Mouse (Mus musculus) brain, embryonic 18.5 days (tissue): ENCODE results near the gene Mab21l3.

Experiments
- DNase-seq: peaks from one replicate; pipeline ENCODE4 v3.0.0-alpha.2; 2012; ENCODE audit warnings: low read depth, low spot score

Gene Mab21l3

DNA sequence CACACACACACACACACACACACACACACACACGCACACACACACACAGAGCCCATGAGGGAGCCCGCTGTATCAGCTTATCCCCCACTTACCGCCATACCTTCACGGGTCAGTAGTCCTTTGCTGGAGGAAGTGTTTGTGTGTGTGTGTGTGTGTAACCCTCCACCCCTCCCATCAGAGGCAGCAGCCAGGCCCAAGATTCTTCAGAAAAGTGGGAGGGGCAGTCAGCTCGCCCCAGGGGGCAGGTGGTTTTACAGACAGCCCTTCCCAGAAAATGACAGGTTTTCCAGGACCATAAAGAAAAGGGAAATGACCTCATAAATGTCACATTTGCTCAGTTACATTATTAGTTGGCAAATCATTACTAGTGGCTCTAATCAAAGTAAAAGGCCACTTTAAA, at the start of gene Mab21l3:
TSS of gene Mab21l3 (minus strand) at position 144 of the 400 bp plus-strand sequence.
- no peak for DNase-seq

GRCm38 (mm10) chr3:101897377-101897974, 48.7 kb upstream of the Mab21l3 start:
- DNase-seq: no peak

- DNase-seq: peak; percentile 67
Observed at GRCm38 (mm10) chr3:101896893-101897292, 48.1 kb upstream of the Mab21l3 start.

DNA sequence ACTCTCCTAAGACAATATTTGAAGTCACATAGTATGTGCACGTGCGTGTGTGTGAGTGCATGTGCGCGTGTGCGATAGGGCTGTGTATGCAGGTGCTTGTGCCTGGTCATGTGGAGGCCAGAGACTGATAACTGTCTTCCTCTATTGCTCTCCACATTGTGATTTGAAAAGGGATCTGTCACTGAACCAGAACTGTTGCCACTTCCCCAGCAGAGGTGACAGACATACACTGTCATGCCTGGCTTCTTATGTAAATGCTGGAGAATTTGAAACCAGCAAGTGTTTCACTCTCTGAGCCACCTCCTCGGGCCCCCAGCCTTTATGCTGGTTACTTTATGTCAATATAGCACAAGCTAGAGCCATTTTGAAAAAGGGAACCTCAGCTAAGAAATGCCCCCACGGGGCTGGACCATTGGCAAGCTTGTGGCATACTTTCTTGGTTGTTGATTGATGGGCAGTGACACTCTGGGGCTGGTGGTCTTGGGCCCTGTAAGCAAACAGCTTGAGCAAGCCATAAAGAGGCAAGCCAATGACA, 46.7 kb upstream of the Mab21l3 start:
- no peak for DNase-seq

GRCm38 (mm10) chr3:101885591-101885990, 36.8 kb upstream of the Mab21l3 start:
- no peak for DNase-seq

- DNase-seq: no peak
Observed at GRCm38 (mm10) chr3:101885041-101885440, 36.3 kb upstream of the Mab21l3 start.

- DNase-seq: no peak
Observed at GRCm38 (mm10) chr3:101883902-101884301, 35.1 kb upstream of the Mab21l3 start.

DNA sequence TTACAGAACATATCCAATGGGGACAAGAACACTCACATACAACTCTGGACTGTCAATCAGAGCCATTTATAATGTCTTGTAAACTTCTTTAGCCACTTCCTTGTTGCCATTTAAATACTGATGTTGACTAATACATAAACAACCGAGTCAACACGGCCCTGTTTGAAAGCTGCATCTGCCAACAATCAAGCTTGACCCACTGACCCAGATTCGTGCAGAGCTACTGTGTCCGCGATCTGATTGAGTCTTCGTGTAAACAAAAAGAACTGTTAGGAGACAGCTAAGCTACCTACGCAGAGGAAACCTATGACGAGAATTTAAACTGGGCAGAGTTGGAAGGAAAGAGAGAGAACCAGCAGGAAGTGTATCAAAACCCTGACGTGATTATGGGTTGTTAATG, 33.0 kb upstream of the Mab21l3 start:
- DNase-seq: no peak

DNA sequence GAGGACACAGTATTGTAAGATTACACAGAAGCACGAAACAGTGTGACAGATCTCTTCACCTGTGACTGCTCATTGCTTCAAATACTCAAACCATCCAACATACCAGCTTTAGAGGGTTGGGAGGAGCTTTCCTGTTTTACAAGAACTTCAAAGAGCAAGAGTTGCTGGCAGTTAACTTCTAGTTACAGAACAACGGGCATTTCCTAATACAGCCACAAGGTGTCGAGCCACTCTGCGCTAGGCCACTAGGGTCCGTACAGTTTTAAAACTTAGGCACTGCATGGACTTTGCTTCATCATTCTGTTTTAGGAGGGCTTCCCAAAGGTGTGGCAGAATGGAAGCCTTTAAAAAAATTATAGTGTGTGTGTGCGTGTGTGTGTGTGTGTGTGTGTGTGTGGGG, 32.1 kb upstream of the Mab21l3 start:
- no peak for DNase-seq

- no peak for DNase-seq
Observed at GRCm38 (mm10) chr3:101878136-101878535, 29.4 kb upstream of the Mab21l3 start.

- DNase-seq: no peak
Observed at GRCm38 (mm10) chr3:101876459-101877285, 27.9 kb upstream of the Mab21l3 start.

GRCm38 (mm10) chr3:101875258-101875920, 26.6 kb upstream of the Mab21l3 start:
- DNase-seq: no peak

- DNase-seq: no peak
Observed at GRCm38 (mm10) chr3:101873061-101873675, 24.4 kb upstream of the Mab21l3 start.

DNA sequence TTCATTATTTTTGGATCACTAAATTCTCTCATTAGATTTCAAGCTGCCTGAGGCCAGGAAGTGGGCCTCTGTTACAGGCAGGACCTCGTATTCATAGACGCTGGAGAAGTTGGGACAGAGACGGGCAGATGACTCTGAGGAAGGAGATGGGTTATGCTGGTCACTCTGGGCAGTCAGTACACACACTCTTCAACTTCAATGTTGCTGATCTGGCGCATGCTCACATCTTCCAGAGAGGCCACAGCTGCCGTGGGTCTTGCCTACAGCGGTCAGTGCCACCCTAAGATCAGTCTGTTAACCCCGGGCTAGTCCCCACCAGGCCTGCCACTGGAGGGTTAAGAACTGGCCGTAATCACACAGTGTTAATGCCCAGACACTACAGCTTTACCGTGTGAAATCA, 23.2 kb upstream of the Mab21l3 start:
- DNase-seq: no peak

DNA sequence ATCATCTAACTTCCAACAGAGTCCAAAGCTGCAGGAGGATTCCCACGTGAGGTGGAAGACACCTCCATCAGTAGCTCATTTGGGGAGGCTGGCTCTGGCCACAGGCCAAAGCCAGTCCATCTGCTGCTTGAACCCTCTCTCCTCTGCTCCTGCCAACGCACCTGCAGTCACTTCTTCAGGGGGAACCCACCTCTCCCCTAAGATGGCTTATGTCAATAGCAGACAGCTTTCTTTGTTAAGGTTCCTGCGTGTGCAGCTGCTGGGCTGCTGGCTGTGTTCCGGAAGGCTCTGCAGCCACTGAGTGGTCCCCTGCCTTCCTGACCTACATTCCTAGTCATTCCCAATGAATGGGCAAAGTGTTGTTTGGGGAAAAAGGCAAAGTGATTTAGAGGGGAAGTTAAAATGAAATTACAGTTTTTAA, 18.3 kb upstream of the Mab21l3 start:
- no peak for DNase-seq

DNA sequence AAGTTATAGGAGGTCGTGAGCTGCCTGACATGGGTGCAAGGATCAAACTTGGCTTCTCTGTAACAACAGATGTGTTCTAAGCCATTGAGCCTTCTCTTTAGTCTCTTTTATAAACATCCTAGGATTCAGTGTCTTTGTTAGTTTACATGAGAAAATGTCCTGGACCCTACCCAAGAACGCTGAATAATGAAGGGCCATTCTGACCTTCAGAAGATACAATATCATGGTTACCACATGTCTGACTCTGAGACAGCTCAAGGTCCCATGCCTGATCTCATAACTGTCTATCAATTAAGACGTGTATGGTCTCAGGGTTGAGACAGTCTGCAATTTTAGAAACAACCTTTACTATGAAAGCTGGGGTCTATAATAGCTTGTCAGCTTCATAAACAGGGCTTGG, 13.1 kb upstream of the Mab21l3 start:
- DNase-seq: no peak

DNA sequence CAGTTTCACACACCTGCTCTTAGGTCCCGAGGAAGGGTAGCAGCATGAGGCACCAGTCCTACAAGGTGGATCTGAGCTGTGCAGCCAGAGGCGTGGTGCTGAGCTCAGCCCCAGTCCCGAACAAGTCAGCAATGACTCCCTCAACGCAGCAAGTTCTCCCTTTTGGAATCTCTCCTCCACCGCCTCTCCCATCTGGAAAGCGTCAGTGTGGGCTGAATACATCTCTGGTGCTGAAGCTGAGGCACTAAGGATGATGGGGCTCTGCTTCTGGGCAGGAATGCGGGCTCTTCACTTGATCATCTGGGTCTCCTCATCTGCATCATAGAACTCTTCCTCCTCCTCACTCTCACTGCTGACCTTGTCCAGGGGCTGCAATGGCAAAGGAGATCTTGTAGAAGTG, 11.4 kb upstream of the Mab21l3 start:
- DNase-seq: no peak

DNA sequence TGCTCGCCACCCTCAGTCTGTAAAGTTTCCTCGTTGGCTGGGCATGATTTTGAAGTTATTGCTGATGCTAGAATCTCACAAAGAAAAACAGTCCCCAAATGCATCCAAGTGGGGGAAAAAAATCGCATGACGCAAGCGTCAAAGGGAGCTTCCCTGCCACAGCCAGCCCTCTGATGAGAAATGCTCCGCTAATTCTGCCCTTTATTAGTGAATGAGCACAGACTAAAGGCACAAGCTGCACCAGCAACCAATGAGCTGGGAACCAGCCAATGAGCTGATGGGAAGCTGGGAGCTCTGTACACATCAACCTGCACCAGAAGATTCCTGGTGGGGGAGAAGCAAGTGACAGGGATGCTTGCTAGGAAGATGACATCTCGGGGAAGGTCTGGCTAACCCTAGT, 11.0 kb upstream of the Mab21l3 start:
- DNase-seq: no peak

GRCm38 (mm10) chr3:101854075-101854474, 5.3 kb upstream of the Mab21l3 start:
- no peak for DNase-seq

DNA sequence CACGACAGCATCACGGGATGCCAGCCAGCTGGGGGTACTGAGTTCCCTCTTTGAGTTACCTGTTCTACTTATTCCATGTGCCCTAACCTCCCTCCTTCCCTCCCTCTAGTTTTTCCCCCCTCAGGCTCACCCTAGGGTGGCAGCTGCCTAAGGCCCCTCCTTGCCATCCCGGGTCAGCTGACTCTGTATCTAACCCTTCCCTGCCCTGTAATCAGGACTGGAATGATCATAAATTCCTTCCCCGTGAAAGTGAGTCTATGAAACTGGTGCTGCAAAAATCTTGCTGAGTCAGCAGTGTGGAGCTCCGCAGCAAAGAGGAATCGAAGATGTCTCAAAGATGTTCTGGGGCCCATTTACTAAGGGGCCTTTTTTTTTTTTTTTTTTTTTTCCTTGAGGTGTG, 2.6 kb upstream of the Mab21l3 start:
- no peak for DNase-seq

DNA sequence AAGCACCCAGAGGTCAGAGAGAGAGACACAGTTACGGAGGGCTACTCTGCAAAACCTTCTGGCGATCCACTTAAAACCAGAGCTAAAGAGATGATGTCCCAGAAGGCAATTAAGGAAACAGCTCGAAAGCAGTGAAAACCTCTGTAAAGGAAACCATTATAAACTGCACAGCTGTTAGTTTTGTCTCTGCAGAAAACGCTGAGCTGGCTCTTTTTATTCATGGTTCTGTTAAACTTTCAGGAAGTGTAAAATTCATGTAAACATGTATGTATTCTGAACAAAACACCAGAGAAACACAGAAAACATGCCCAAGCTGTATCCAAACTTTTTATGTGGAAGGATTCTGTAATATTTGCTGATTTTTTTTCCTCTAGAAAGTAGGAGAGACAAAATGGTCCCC, 2.7 kb downstream of the Mab21l3 start:
- DNase-seq: no peak
